Mouse (Mus musculus) retina, embryonic 14.5 days (tissue): ENCODE results near the gene Ccdc43.
"Not testable (repeated sequence)": the region's sequence is repeated elsewhere in the genome, so short reads cannot be mapped to it uniquely, and the experiment has no call there.

Experiments
- DNase-seq: peaks from one replicate; pipeline ENCODE4 v3.0.0-alpha.2; 2015; ENCODE audit warnings: low spot score

Ccdc43 gene

GRCm38 (mm10) chr11:102697338-102698017 lies at the start of gene Ccdc43:
Gene Ccdc43 (minus strand): TSS chr11:102697782.
- peak; percentile 91 for DNase-seq

DNA sequence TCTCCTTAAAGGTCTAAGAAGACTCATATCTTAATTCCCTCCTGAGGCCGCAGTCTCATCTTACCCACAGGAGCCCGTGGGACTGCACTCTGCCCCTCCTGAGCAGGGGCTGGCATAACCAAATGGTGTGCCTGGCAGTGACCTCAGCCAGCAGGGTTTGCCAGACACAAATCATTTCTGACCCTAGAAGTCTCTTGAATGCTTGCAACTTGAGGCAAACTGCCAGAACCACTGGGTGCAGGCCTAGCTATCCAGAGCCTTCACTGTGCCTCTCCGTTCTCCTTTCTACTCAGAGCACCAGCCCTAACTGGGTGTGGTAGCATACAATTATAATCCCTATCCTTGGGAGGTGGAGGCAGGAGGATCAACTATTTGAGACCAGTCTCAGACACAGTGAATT lies 47.2 kb upstream of the Ccdc43 start:
- DNase-seq = no peak

GRCm38 (mm10) chr11:102742843-102743242 lies 45.3 kb upstream of the Ccdc43 start:
- no peak for DNase-seq

DNA sequence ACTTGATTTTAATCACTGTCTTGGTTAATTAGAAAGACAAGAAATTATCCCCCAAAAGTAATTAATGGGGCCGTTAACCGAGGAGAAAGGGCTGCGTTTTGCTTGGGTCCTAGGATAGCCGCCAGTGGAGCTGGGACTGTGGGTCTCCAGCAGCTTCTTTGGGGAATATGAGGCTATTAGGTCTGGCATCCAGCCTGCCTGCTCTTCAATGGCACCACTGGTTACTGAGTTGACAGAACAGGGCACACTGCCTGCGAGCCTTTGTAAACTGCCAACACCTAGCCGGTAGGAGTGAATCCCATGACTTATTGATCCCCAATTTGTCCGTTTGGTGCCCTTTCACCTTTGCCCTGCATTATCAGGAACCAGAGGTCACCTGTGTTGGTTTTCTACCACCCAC lies 44.5 kb upstream of the Ccdc43 start:
- peak; percentile 18 for DNase-seq

GRCm38 (mm10) chr11:102741129-102741950 lies 43.8 kb upstream of the Ccdc43 start:
- peak; percentile 64 for DNase-seq

DNA sequence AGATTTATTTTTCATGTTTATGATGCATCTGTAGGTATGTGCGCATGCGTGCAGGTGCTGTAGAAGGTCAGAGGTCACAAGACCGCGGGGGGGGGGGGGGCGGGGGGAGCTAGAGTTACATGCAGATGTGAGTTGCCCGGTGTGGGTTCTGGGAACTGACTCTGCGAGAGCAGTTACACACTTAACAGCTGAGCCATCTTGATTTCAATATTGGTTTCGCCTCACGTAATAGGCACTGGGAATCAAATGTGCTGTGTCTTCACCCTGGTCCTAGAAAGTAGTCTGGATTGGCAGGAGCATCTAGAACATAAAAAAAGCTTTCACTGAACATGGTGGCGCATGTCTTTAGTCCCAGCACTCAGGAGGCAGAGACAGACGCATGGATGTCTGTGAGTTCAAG lies 43.1 kb upstream of the Ccdc43 start:
- DNase-seq = no peak

DNA sequence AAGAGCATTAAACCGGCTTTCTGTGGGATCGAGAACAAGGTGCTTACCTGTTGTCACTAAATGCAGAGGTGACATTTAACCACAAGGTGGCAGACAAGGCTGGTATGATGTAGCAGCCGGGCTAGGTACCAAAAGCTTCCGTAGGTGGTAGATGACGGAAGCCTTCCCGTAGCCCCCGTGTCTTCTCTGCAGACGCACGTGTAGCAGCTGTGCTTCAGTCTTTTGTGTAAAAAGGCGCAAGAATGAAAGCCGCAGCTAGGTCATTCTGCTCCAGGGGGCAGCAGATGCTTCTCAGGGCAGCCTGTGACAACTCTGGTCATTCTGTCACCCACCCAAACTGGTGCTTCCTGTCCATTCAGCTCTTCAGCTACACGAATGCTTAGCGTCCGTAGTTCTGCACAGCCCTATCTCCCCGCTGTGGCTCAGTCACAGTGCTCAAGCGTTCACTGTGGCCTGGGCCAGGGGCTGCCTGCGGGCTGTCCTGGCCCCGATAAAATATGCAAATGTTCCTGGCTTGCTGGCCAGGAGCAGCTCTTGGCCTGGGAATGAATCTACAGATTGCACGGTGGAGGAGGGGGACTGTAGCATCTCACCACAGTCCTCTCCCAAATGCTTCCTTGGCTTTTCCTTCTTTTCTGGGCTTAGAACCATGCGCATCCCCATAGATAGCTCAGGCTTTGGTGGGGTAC lies 41.8 kb upstream of the Ccdc43 start:
- peak; percentile 88 for DNase-seq

GRCm38 (mm10) chr11:102738046-102738445 lies 40.5 kb upstream of the Ccdc43 start:
- DNase-seq = no peak

DNA sequence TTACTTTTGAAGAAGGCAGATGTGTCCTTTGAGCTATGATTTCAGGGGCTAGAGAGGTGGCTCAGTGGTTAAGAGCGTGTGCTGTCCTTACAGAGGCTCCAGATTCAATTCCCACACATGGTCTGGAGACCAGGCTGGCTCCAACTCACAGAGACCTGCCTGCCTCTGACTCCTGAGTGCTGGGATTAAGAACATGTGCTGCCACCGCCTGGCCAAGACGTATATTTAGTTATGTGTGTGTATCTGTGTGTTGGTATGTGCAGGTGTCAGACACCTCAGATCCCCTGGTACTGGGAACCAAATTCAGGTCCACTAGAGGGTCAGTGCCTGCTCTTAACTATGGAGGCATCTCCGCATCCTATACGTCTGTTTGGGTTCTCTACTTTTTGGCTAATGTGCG lies 37.4 kb upstream of the Ccdc43 start:
- DNase-seq = no peak

GRCm38 (mm10) chr11:102733146-102733545 lies 35.6 kb upstream of the Ccdc43 start:
- DNase-seq = no peak

DNA sequence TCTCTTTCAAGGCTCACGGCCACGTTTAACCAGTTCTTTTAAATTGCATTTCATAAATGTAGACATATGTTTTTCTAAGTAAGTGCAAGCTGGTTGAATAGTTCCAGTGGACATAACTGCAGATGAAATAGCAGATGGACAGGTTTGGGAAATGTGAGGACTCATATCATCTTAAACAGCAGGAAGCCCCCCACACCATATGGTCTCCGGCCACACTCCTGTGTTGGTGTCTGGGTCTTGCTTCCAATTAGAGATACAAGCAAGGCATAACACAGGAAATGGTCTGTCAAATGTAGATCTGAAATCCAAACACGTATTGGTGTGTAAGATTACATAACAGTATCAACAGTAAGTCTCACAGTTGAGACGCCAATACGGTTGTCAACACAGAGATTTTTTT lies 33.8 kb upstream of the Ccdc43 start:
- DNase-seq = no peak

DNA sequence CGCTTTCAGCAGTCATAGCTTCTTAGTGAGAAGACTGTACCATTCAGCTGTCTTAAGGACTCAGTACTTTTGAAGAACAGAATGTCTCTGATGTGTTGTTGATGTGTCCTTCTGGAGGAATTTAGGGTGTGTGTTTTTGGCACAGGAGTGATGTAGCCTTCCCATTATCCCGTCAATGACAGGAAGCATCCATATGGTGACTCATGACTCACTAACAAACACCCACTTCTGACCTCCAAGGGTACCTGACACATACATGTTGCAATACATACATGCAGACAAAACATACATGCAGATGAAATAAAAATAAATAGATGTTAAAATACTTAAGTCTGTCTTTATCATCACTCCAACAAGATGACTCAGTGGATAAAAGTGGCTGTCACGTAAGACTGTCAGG lies 32.3 kb upstream of the Ccdc43 start:
- no peak for DNase-seq

DNA sequence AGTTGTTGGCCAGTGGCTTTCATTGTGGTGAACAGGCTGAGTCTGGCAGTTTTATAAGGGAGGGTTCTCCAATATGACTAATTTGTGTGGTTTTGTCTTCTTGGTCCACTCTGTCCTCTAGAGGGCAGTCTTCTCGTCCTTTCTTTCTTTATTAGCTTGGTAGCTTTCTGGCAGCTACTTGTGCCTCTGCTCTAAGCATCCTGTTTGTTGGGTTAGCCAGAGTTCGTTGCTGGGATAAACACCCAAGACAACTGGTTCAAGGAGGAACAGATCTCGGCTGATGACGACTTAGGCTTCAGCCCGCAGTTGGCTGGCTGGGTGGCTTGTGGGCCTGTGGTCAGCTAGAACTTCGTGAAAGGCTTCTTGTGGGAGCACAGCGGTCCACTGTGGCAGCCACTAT lies 31.0 kb upstream of the Ccdc43 start:
- peak; percentile 87 for DNase-seq

GRCm38 (mm10) chr11:102725574-102725973 lies 28.0 kb upstream of the Ccdc43 start:
- DNase-seq = peak; percentile 45

- no peak for DNase-seq
Measured at GRCm38 (mm10) chr11:102716135-102716534, 18.6 kb upstream of the Ccdc43 start.

DNA sequence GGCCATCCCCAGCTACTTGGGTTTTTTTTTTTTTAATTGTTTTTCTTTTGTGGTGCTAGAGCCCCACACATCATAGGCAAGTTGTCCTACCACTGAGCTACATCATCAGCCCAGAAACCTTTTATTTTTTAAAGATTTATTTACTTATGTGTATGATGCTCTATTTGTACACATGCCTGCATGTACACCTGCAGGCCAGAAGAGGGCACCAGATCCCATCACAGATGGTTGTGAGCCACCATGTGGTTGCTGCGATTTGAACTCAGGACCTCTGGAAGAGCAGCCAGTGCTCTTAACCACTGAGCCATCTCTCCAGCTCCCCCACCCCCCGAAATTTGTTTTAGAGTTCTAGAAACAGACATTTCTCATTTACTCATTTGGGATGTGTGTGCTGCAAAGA lies 17.0 kb upstream of the Ccdc43 start:
- not testable (repeated sequence) for DNase-seq

DNA sequence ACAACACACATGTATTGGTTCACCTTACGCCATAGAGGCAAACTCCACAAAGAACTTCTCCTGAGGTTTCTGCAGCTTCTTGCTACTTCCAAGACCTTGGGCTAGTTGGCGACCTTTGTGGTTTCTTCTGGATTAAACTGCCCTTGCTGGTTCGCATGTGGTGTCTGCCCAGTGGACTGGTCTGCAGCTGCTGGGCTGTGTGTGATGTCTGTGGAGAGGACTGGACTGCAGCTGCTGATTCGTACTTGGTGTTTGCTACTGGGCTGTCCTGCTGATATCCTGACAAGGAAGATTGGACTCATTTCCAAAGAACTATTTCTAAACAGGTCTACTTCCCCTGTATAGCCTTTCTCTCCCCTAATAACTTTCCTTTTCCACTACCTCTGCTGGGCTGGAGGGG lies 14.8 kb upstream of the Ccdc43 start:
- no peak for DNase-seq

DNA sequence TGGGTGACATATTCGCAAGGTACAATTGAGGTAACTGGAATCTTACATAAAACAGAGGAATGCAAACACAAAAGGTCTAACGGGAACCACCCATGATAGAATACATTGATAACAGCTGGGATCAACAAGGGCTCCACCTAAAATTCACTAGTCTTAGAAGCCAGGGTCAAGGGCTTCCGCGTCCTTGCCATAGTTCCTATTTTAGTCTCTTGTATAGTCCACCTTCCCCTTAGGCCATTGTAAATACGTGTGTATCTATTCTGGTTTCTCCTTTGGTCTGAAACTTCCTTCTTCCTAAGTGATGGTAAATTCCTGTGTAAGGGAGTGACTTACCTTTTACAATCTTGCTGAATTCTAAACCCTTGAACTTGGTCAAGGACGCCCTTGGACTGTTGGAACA lies 4.6 kb upstream of the Ccdc43 start:
- not testable (repeated sequence) for DNase-seq

DNA sequence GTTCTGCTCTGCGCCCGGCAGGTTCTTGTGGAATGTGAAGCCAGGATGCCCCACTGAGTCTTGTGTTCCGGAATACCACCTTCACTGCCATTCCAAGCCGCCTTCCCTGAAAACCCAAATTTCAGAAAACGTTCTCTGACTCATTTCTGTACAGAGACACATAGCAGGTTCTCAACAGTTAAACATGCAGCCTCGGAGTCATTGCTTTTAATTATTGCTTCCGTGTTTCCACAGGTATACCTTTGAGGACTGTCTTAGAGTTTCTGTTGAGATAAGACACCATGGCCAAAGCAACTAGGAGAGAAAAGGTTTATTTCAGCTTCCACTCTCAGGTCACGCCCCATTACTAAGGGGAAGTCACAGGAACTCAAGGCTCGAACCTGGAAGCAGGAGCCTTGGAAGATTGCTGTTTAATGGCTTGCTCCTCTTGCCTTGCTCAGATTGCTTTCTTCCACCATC lies 465 bp upstream of the Ccdc43 start:
- no peak for DNase-seq

DNA sequence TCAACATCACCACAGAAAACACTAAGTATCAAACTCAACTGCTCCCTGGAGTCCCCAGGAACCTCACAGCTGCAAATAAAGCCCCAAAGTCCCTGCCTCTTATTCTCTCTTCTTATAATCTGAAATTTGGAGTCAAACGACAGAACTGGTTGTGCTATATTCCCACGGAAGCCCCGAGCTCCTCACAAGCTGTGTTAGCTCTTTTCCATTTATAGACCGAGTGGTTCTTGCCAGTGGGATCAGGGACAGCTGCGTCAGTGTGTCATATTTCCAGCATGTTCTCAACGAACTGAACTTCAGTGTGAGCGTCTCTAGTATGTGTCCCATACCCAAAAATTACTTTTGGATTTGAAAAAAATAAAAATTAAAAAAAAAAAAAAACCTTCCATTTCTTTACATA lies 2.3 kb downstream of the Ccdc43 start:
- DNase-seq = no peak

GRCm38 (mm10) chr11:102690162-102690561 lies 7.4 kb downstream of the Ccdc43 start:
- DNase-seq = peak; percentile 93

DNA sequence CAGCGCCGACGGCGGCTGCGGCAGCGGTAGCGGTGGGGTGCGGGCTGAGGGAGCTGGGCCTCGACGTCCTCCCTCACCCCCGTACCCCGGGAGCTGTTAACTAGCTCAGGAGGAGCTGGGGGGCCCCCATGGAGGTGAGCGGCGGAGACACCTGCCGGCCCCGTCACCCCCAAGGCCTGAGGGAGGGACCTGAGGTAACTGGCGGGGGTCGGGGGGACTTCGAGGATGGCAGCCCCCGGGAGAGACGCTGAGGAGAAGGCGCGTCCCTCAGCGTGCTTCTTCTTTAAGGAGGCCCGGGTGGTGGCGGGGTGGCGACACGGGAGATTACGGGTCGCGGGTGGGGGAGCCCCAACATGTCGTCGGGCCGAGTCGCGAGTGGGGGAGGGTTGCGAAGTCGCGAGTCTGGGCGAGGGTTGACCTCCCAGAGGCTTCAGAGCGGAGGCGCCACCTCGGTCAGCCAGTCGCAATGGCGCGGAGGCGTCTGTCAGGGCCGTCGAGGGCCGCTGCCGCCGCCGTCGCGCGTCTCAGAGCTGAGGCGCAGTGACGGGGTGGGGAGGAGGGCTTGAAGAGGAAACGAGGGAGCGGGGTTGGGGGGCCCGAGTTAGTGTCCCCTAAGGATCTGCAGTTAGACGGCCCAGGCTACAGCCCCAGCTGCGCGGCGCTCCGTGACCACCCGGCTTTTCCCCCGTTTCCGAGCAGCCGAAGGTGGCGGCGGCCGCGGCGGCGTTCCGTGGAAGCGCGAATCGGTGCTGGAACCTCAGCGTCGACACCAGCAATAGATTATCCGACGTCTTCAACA lies 31.7 kb downstream of the Ccdc43 start:
- DNase-seq = no peak
